Mouse (Mus musculus): ENCODE data around the gene Kif24.
"Not testable (repeated sequence)": the region's sequence is repeated elsewhere in the genome, so short reads cannot be mapped to it uniquely, and the experiment has no call there.

DNA sequence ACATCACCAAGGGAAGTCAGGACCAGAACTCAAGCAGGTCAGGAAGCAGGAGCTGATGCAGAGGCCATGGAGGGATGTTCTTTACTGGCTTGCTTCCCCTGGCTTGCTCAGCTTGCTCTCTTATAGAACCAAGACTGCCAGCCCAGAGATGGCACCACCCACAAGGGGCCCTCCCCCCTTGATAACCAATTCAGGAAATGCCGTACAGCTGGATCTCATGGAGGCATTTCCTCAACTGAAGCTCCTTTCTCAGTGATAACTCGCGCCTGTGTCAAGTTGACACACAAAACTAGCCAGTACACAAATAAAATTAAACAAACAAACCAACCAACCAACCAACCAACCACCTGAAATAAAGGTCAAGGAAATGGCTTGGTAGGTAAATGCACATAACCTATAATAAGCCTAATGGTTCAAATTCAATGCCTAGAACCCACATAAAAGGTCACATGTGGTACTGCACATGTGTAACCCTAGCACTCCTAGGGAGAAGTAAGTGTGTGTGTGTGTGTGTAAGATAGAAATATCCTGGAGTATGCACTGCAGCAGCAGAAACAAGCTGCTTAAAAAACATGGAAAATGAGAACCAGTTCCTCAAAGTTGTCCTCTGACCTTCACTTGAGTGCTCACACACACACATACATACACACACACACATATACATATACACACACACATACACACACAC is 1.5 kb downstream of the Kif24 start:
- not testable (repeated sequence) for TF ChIP-seq CTCF (IDR thresholded peaks at IDR 0.05; ENCODE audit: low read depth, low read length); POLR2A (IDR thresholded peaks at IDR 0.05; ENCODE audit: extremely low read depth, insufficient read depth, low read length)

All from liver, adult 2 months (tissue).